Mouse (Mus musculus): ENCODE results near the gene Tmem151b. TPM values are rescaled to one million over a fixed set of nuclear protein-coding genes. Genes with fewer than 3 reads are reported as not detected.

Tmem151b gene
- polyA plus RNA-seq, 1 experiment from 2014 or later = 1.4 TPM

DNA sequence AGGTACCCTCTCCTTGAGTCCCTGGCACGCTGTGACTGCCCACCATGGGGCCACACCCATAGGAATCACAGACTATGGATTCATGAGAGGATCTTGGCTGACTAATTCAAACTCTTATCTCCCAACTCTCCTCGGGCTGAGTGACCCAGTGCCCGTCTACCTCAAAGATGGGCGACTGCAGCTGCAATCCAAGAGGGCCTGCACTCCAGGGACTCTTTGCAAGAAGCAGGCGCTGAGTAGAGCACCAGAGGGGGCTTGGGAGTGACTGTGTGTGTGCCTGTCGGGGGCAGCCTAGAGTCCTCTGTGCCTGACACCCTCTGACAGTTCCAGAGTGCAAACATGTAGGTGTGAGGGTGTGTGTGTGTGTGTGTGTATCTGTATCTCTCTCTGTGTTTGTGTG, 7.3 kb downstream of the Tmem151b start:
- 23% methylated on average over 6 of the region's 6 CpGs for WGBS

DNA sequence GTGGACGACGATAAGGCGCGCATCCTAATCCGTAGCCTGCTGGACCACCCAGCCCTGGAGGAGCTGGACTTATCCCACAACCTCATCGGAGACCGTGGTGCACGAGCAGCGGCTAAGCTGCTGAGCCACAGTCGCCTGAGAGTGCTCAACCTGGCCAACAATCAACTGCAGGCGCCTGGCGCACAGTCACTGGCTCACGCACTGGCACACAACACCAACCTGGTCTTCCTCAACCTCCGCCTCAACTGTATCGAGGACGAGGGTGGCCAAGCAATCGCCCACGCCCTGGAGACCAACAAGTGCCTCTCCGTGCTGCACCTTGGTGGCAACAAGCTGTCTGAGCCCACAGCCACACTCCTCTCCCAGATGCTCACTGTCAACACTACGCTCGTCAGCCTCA, 9.8 kb downstream of the Tmem151b start:
- no peaks in the 10 kb centered on the region for H3K36me3 ChIP-seq
- 64% methylated on average over 21 of the region's 21 CpGs for WGBS
- H3K9ac ChIP-seq = no peak overlapping the region
- H3K4me1 ChIP-seq = peaks cover 10% of the 10 kb centered on the region
- peaks cover 100% of the 10 kb centered on the region for H3K27me3 ChIP-seq (replicated peaks)
- no peak for ATAC-seq (ENCODE audit: extremely low read depth, insufficient number of reproducible peaks, low FRiP score, low TSS enrichment)
- no peak overlapping the region for H3K27ac ChIP-seq (replicated peaks)
- no peak overlapping the region for H3K4me2 ChIP-seq
- no peaks in the 10 kb centered on the region for H3K9me3 ChIP-seq
- H3K4me3 ChIP-seq = no peak overlapping the region

More for the DNA sequence above, 7.3 kb downstream of the Tmem151b start:
- ATAC-seq (ENCODE audit: extremely low read depth, insufficient number of reproducible peaks, low FRiP score, low TSS enrichment) = no peak
- Histone ChIP-seq H3K4me2 (no peak overlapping the region), H3K4me1 (peaks cover 24% of the 10 kb centered on the region), H3K4me3 (no peak overlapping the region), H3K27ac (replicated peaks) (no peak overlapping the region), H3K9me3 (no peaks in the 10 kb centered on the region), H3K9ac (no peak overlapping the region), H3K36me3 (no peaks in the 10 kb centered on the region), H3K27me3 (replicated peaks) (peaks cover 100% of the 10 kb centered on the region)

GRCm38 (mm10) chr17:45538394-45538793, 11.1 kb downstream of the Tmem151b start:
- H3K9ac ChIP-seq = no peak overlapping the region
- 56% methylated on average over 4 of the region's 4 CpGs for WGBS
- H3K27ac ChIP-seq (replicated peaks) = no peak overlapping the region
- no peaks in the 10 kb centered on the region for H3K36me3 ChIP-seq
- H3K4me2 ChIP-seq = no peak overlapping the region
- H3K4me3 ChIP-seq = no peak overlapping the region
- no peaks in the 10 kb centered on the region for H3K4me1 ChIP-seq
- no peaks in the 10 kb centered on the region for H3K9me3 ChIP-seq
- no peak for ATAC-seq (ENCODE audit: extremely low read depth, insufficient number of reproducible peaks, low FRiP score, low TSS enrichment)
- H3K27me3 ChIP-seq (replicated peaks) = peaks cover 98% of the 10 kb centered on the region

GRCm38 (mm10) chr17:45536264-45536663, 13.2 kb downstream of the Tmem151b start:
- Histone ChIP-seq H3K4me2 (no peak overlapping the region), H3K27me3 (replicated peaks) (peaks cover 98% of the 10 kb centered on the region), H3K9me3 (no peaks in the 10 kb centered on the region), H3K27ac (replicated peaks) (no peak overlapping the region), H3K4me1 (no peaks in the 10 kb centered on the region), H3K4me3 (no peak overlapping the region), H3K36me3 (no peaks in the 10 kb centered on the region), H3K9ac (no peak overlapping the region)
- 10% methylated on average over 5 of the region's 5 CpGs for WGBS
- no peak for ATAC-seq (ENCODE audit: extremely low read depth, insufficient number of reproducible peaks, low FRiP score, low TSS enrichment)

GRCm38 (mm10) chr17:45532896-45533295, 16.6 kb downstream of the Tmem151b start:
- Histone ChIP-seq H3K36me3 (no peaks in the 10 kb centered on the region), H3K4me1 (no peaks in the 10 kb centered on the region), H3K4me2 (no peak overlapping the region), H3K27me3 (replicated peaks) (peaks cover 98% of the 10 kb centered on the region), H3K9ac (no peak overlapping the region), H3K4me3 (no peak overlapping the region), H3K9me3 (no peaks in the 10 kb centered on the region), H3K27ac (replicated peaks) (no peak overlapping the region)
- WGBS = 49% methylated on average over 15 of the region's 15 CpGs
- ATAC-seq (ENCODE audit: extremely low read depth, insufficient number of reproducible peaks, low FRiP score, low TSS enrichment) = no peak

DNA sequence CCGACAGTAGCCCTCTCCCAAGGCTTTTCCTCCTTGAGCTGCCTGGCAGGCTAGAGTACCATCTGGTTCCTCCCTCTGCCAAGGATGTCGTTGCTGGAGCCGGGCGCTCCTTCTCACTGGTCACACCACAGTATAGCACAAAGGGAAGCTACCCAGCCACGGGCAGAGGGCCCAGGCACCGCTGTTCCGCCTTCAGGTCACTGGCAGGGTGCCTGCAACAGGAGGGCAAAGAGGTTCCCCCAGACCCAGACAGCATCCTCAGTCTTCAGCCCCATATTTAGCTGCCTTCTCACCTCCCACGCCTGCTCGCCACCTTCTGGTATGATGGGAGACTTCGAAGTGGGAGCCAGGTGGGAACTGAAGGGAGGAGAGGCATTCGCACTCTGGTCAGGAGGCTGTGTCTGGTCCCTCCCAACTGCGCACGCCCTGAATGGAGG, 19.1 kb downstream of the Tmem151b start:
- Histone ChIP-seq H3K9me3 (no peaks in the 10 kb centered on the region), H3K4me3 (no peak overlapping the region), H3K9ac (no peak overlapping the region), H3K27ac (replicated peaks) (no peak overlapping the region), H3K4me2 (no peak overlapping the region), H3K4me1 (0 out of 2 replicates have a peak, but pooled peaks cover 3% of the 10 kb centered on the region), H3K27me3 (replicated peaks) (peaks cover 86% of the 10 kb centered on the region), H3K36me3 (no peaks in the 10 kb centered on the region)
- 42% methylated on average over 13 of the region's 13 CpGs for WGBS
- no peak for ATAC-seq (ENCODE audit: extremely low read depth, insufficient number of reproducible peaks, low FRiP score, low TSS enrichment)

- WGBS = 17% methylated on average over 5 of the region's 5 CpGs
- Histone ChIP-seq H3K4me1 (peaks cover 22% of the 10 kb centered on the region), H3K4me2 (peak overlapping the region; percentile 20; the same call in 1 of the 2 replicates), H3K9ac (no peak overlapping the region), H3K36me3 (no peaks in the 10 kb centered on the region), H3K27me3 (replicated peaks) (peaks cover 70% of the 10 kb centered on the region), H3K4me3 (no peak overlapping the region), H3K27ac (replicated peaks) (no peak overlapping the region), H3K9me3 (no peaks in the 10 kb centered on the region)
- ATAC-seq (ENCODE audit: extremely low read depth, insufficient number of reproducible peaks, low FRiP score, low TSS enrichment) = no peak
Measured at GRCm38 (mm10) chr17:45526571-45526970, 22.9 kb downstream of the Tmem151b start.

- H3K4me3 ChIP-seq = no peak overlapping the region
- H3K36me3 ChIP-seq = peaks cover 10% of the 10 kb centered on the region
- ATAC-seq (ENCODE audit: extremely low read depth, insufficient number of reproducible peaks, low FRiP score, low TSS enrichment) = no peak
- no peak overlapping the region for H3K4me2 ChIP-seq
- H3K4me1 ChIP-seq = peaks cover 37% of the 10 kb centered on the region
- H3K9ac ChIP-seq = no peak overlapping the region
- WGBS = 72% methylated on average over 4 of the region's 4 CpGs
- H3K27me3 ChIP-seq (replicated peaks) = peaks cover 54% of the 10 kb centered on the region
- H3K9me3 ChIP-seq = no peaks in the 10 kb centered on the region
- no peak overlapping the region for H3K27ac ChIP-seq (replicated peaks)
Measured at GRCm38 (mm10) chr17:45524961-45525360, 24.5 kb downstream of the Tmem151b start.

DNA sequence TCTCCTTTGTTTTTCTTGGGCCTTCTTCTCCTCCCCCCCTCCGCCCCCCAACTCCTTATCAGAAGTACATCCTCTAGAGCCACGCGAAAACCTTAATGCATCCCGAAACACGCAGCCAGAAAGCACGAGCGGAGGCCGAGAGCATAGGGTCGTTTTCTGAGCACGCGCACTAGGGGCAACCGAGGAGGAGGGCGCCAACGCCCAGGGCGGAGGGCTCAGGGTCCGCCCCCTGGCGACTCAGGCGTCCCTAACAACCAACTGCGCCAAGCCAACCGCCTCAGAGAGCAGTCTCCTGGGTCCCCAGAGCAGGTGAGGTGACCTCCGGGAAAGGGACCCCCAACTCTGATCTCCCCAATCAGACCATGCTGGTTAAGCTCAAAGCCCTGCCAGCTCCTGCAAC, 26.2 kb downstream of the Tmem151b start, which contains the start of gene Tcte1:
TSS of gene Tcte1 (plus strand) at position 172 of the 400 bp plus-strand sequence.
- Histone ChIP-seq H3K4me1 (peaks cover 37% of the 10 kb centered on the region), H3K36me3 (peaks cover 27% of the 10 kb centered on the region), H3K9me3 (no peaks in the 10 kb centered on the region), H3K9ac (peak within 1 kb of the TSS; percentile 76), H3K4me2 (peak within 1 kb of the TSS; percentile 79), H3K27me3 (replicated peaks) (peaks cover 37% of the 10 kb centered on the region), H3K27ac (replicated peaks) (no peak within 1 kb of the TSS), H3K4me3 (peak within 1 kb of the TSS; percentile 50)
- 1% methylated on average over 20 of the region's 21 CpGs for WGBS
- no peak for ATAC-seq (ENCODE audit: extremely low read depth, insufficient number of reproducible peaks, low FRiP score, low TSS enrichment)

DNA sequence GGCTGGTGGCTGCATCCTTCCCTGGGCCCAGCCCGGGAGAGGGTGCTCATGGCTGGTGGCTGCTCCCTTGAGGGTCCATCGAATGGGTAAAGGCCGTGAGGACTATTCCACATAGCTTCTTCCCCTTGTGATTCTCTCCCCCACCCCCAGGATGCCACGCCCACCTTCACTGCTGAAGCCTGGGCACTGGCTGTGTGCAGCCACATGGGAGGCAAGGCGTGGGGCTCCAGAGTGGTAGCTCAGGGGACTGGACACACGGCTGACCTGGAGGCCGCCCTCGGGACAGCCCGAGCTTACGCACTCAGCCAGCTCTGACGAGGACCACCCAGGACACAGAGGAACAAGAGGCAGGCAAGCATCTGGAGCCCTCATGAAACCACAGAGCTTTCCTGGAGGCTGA, 29.3 kb downstream of the Tmem151b start:
- 84% methylated on average over 11 of the region's 11 CpGs for WGBS
- H3K27me3 ChIP-seq (replicated peaks) = peaks cover 18% of the 10 kb centered on the region
- H3K4me1 ChIP-seq = peaks cover 39% of the 10 kb centered on the region
- H3K9me3 ChIP-seq = no peaks in the 10 kb centered on the region
- H3K27ac ChIP-seq (replicated peaks) = no peak overlapping the region
- no peak overlapping the region for H3K4me2 ChIP-seq
- no peak overlapping the region for H3K4me3 ChIP-seq
- no peak for ATAC-seq (ENCODE audit: extremely low read depth, insufficient number of reproducible peaks, low FRiP score, low TSS enrichment)
- peaks cover 41% of the 10 kb centered on the region for H3K36me3 ChIP-seq
- no peak overlapping the region for H3K9ac ChIP-seq

- H3K9ac ChIP-seq = no peak overlapping the region
- WGBS = 78% methylated on average over 12 of the region's 12 CpGs
- ATAC-seq (ENCODE audit: extremely low read depth, insufficient number of reproducible peaks, low FRiP score, low TSS enrichment) = no peak
Measured at GRCm38 (mm10) chr17:45518766-45519475, 30.6 kb downstream of the Tmem151b start.

More at GRCm38 (mm10) chr17:45518766-45519475, 30.6 kb downstream of the Tmem151b start:
- H3K4me3 ChIP-seq = no peak overlapping the region
- H3K4me1 ChIP-seq = peaks cover 39% of the 10 kb centered on the region
- H3K4me2 ChIP-seq = no peak overlapping the region
- H3K27me3 ChIP-seq (replicated peaks) = peaks cover 6% of the 10 kb centered on the region
- H3K9me3 ChIP-seq = no peaks in the 10 kb centered on the region
- H3K27ac ChIP-seq (replicated peaks) = no peak overlapping the region
- H3K36me3 ChIP-seq = peaks cover 41% of the 10 kb centered on the region

Measured in heart, embryonic 13.5 days (tissue).